Mouse (Mus musculus) lung, postnatal 10 days (tissue): ENCODE data around the gene Parl.

Experiments used
- DNase-seq: peaks from one replicate; pipeline ENCODE4 v3.0.0; 2021

The Parl gene

GRCm38 (mm10) chr16:20234406-20234805 is 67.8 kb downstream of the Parl start:
- no peak for DNase-seq
